Mouse (Mus musculus) embryonic facial prominence, embryonic 11.5 days (tissue): ENCODE results near the gene Myo1c. TPM values are rescaled to one million over a fixed set of nuclear protein-coding genes. Genes with fewer than 3 reads are reported as not detected.

Source experiments
- ATAC-seq: fragments of 200-750 bp; cut with Nextera tagmentation; replicated peaks from 2 replicates; pipeline ENCODE4 v1.8.0; 2017; ENCODE audit warnings: low read depth; ENCODE audit not compliant: insufficient number of reproducible peaks, low FRiP score, low TSS enrichment
- DNase-seq: peaks from one replicate; pipeline ENCODE4 v3.0.0-alpha.2; 2015; ENCODE audit warnings: low spot score
- H3K27ac ChIP-seq: fragments of 300-500 bp; sonication (generic); replicated peaks from 2 replicates; pipeline ENCODE4 v1.5.1; 2014; ENCODE audit warnings: mild to moderate bottlenecking, low read depth, low read length, control low read depth
- H3K27me3 ChIP-seq: fragments of 300-500 bp; sonication (generic); 2 replicates; pipeline ENCODE4 v1.6.1; 2014; ENCODE audit warnings: mild to moderate bottlenecking, low read length, moderate library complexity, mixed read lengths; ENCODE audit not compliant: control insufficient read depth, insufficient read depth
- H3K36me3 ChIP-seq: fragments of 300-500 bp; sonication (generic); replicated peaks from 2 replicates; pipeline ENCODE4 v1.6.1; 2014; ENCODE audit warnings: low read depth, mild to moderate bottlenecking, low read length, moderate library complexity, mixed read lengths; ENCODE audit not compliant: control insufficient read depth, insufficient read depth
- H3K4me1 ChIP-seq: fragments of 300-500 bp; sonication (generic); 2 replicates; pipeline ENCODE4 v1.6.1; 2014; ENCODE audit warnings: low read length, mixed read lengths; ENCODE audit not compliant: control insufficient read depth, insufficient read depth
- H3K4me2 ChIP-seq: fragments of 300-500 bp; sonication (generic); 2 replicates; pipeline ENCODE4 v1.6.1; 2014; ENCODE audit warnings: low read depth, mild to moderate bottlenecking, control low read depth, low read length, moderate library complexity
- H3K4me3 ChIP-seq: fragments of 300-500 bp; sonication (generic); 2 replicates; pipeline ENCODE4 v1.5.1; 2014; ENCODE audit warnings: low read depth, low read length, control low read depth
- H3K9ac ChIP-seq: fragments of 300-500 bp; sonication (generic); replicated peaks from 2 replicates; pipeline ENCODE4 v1.6.1; 2014; ENCODE audit warnings: mild to moderate bottlenecking, control low read depth, low read length
- H3K9me3 ChIP-seq: fragments of 300-500 bp; sonication (generic); replicated peaks from 2 replicates; pipeline ENCODE4 v1.6.1; 2016; ENCODE audit warnings: mild to moderate bottlenecking, low read length, inconsistent platforms, mixed read lengths; ENCODE audit not compliant: control insufficient read depth
- WGBS: fragments of 180-500 bp; shearing (Covaris S2); extraction: QIAGEN DNeasy Blood & Tissue Kit; methylation state at CpG from one replicate; pipeline ENCODE4 v1.1.7; 2014; 5-methylcytosine and 5-hydroxymethylcytosine counted together
- polyA plus RNA-seq: library from polyadenylated mRNA; unstranded; fragments of >200 nt; fragmentation: Nextera tagmentation; extraction: Ambion mirVana; gene quantifications from 2 replicates; pipeline ENCODE4 v1.2.1, GENCODE M21; 2014

Myo1c gene
- polyA plus RNA-seq, 1 experiment from 2014 or later: 14.1 TPM

- H3K4me1 ChIP-seq: no peaks in the 10 kb centered on the region
- H3K27me3 ChIP-seq: no peaks in the 10 kb centered on the region
- DNase-seq (no peak), ATAC-seq (no peak)
- H3K4me3 ChIP-seq: no peak overlapping the region
- WGBS: 93% methylated on average over 21 of the region's 21 CpGs
- H3K4me2 ChIP-seq: no peak overlapping the region
- H3K36me3 ChIP-seq: peaks cover 3% of the 10 kb centered on the region
- no peak overlapping the region for H3K9ac ChIP-seq
- H3K27ac ChIP-seq: no peak overlapping the region
- no peaks in the 10 kb centered on the region for H3K9me3 ChIP-seq
Observed at GRCm38 (mm10) chr11:75660941-75661800, 10.9 kb downstream of the Myo1c start.

- no peak overlapping the region for H3K4me3 ChIP-seq
- ATAC-seq (no peak), DNase-seq (no peak)
- no peaks in the 10 kb centered on the region for H3K4me1 ChIP-seq
- H3K9me3 ChIP-seq: no peaks in the 10 kb centered on the region
- no peak overlapping the region for H3K9ac ChIP-seq
- no peak overlapping the region for H3K4me2 ChIP-seq
- peaks cover 3% of the 10 kb centered on the region for H3K36me3 ChIP-seq
- WGBS: 96% methylated on average over 7 of the region's 7 CpGs
- no peak overlapping the region for H3K27ac ChIP-seq
- H3K27me3 ChIP-seq: no peaks in the 10 kb centered on the region
Observed at GRCm38 (mm10) chr11:75662131-75662530, 11.8 kb downstream of the Myo1c start.

GRCm38 (mm10) chr11:75666296-75666695 lies 16.0 kb downstream of the Myo1c start:
- no peak for ATAC-seq
- DNase-seq: no peak
- no peaks in the 10 kb centered on the region for H3K4me1 ChIP-seq
- WGBS: 95% methylated on average over 6 of the region's 6 CpGs
- no peak overlapping the region for H3K4me3 ChIP-seq
- no peaks in the 10 kb centered on the region for H3K27me3 ChIP-seq
- H3K9ac ChIP-seq: no peak overlapping the region
- H3K4me2 ChIP-seq: no peak overlapping the region
- peaks cover 3% of the 10 kb centered on the region for H3K36me3 ChIP-seq
- no peak overlapping the region for H3K27ac ChIP-seq
- H3K9me3 ChIP-seq: no peaks in the 10 kb centered on the region

- no peaks in the 10 kb centered on the region for H3K9me3 ChIP-seq
- no peak overlapping the region for H3K4me2 ChIP-seq
- ATAC-seq (no peak), DNase-seq (no peak)
- no peaks in the 10 kb centered on the region for H3K4me1 ChIP-seq
- H3K27me3 ChIP-seq: no peaks in the 10 kb centered on the region
- H3K36me3 ChIP-seq: peaks cover 3% of the 10 kb centered on the region
- no peak overlapping the region for H3K9ac ChIP-seq
- no peak overlapping the region for H3K4me3 ChIP-seq
- 87% methylated on average over 3 of the region's 3 CpGs for WGBS
- H3K27ac ChIP-seq: no peak overlapping the region
Observed at GRCm38 (mm10) chr11:75668621-75669020, 18.3 kb downstream of the Myo1c start.

- H3K4me3 ChIP-seq: no peak overlapping the region
- DNase-seq (no peak), ATAC-seq (no peak)
- no peak overlapping the region for H3K9ac ChIP-seq
- peaks cover 3% of the 10 kb centered on the region for H3K36me3 ChIP-seq
- H3K4me2 ChIP-seq: no peak overlapping the region
- no peaks in the 10 kb centered on the region for H3K27me3 ChIP-seq
- H3K4me1 ChIP-seq: no peaks in the 10 kb centered on the region
- no peak overlapping the region for H3K27ac ChIP-seq
- H3K9me3 ChIP-seq: no peaks in the 10 kb centered on the region
- 89% methylated on average over 11 of the region's 11 CpGs for WGBS
Observed at GRCm38 (mm10) chr11:75669176-75669852, 19.0 kb downstream of the Myo1c start.

GRCm38 (mm10) chr11:75669853-75670200 lies 19.5 kb downstream of the Myo1c start:
- no peaks in the 10 kb centered on the region for H3K9me3 ChIP-seq
- 88% methylated on average over 12 of the region's 12 CpGs for WGBS
- ATAC-seq: no peak
- no peak overlapping the region for H3K27ac ChIP-seq
- H3K27me3 ChIP-seq: no peaks in the 10 kb centered on the region
- no peak overlapping the region for H3K4me3 ChIP-seq
- H3K36me3 ChIP-seq: peaks cover 3% of the 10 kb centered on the region
- H3K9ac ChIP-seq: no peak overlapping the region
- no peak overlapping the region for H3K4me2 ChIP-seq
- no peak for DNase-seq
- no peaks in the 10 kb centered on the region for H3K4me1 ChIP-seq

GRCm38 (mm10) chr11:75671426-75672180 lies 21.3 kb downstream of the Myo1c start:
- no peaks in the 10 kb centered on the region for H3K9me3 ChIP-seq
- no peak overlapping the region for H3K27ac ChIP-seq
- H3K4me2 ChIP-seq: no peak overlapping the region
- ATAC-seq (no peak), DNase-seq (no peak)
- 87% methylated on average over 22 of the region's 22 CpGs for WGBS
- H3K27me3 ChIP-seq: no peaks in the 10 kb centered on the region
- no peaks in the 10 kb centered on the region for H3K4me1 ChIP-seq
- H3K4me3 ChIP-seq: no peak overlapping the region
- H3K36me3 ChIP-seq: no peaks in the 10 kb centered on the region; the same call in 1 of the 2 replicates
- H3K9ac ChIP-seq: no peak overlapping the region
